Mouse (Mus musculus) left cerebral cortex, adult 2 months (tissue): ENCODE data around the gene Tshr. TPM values are rescaled to one million over a fixed set of nuclear protein-coding genes. Genes with fewer than 3 reads are reported as not detected.

ENCODE experiments used
- DNase-seq, 2 experiments: peaks; one replicate each; pipeline ENCODE4 v3.0.0; 2021 to 2022; ENCODE audit warnings: low spot score in 2 of 2, mixed read lengths in 1 of 2; ENCODE audit errors: extremely low spot score in 1 of 2
- H3K27ac ChIP-seq: fragments of 200-600 bp; 2 replicates; pipeline ENCODE4 v1.8.1; 2022
- H3K4me3 ChIP-seq: fragments of 200-600 bp; 2 replicates; pipeline ENCODE4 v1.8.1; 2022
- CTCF ChIP-seq: fragments of 200-600 bp; IDR thresholded peaks from 2 replicates; pipeline ENCODE4 v1.8.1; 2022; ENCODE audit warnings: antibody characterized with exemption, mild to moderate bottlenecking, moderate library complexity
- intact Hi-C: fragments of 180-260 bp; cut with DNase I; formaldehyde crosslinking; loops from one replicate; pipeline ENCODE4 v1.15.1; 2025
- total RNA-seq, 2 experiments: library from RNA; stranded (reverse); gene quantifications; 2 replicates each; pipeline ENCODE4 v1.2.3; 2021

Gene Tshr
- total RNA-seq, 2 experiments from 2014 or later: 0.23 to 0.33 TPM

DNA sequence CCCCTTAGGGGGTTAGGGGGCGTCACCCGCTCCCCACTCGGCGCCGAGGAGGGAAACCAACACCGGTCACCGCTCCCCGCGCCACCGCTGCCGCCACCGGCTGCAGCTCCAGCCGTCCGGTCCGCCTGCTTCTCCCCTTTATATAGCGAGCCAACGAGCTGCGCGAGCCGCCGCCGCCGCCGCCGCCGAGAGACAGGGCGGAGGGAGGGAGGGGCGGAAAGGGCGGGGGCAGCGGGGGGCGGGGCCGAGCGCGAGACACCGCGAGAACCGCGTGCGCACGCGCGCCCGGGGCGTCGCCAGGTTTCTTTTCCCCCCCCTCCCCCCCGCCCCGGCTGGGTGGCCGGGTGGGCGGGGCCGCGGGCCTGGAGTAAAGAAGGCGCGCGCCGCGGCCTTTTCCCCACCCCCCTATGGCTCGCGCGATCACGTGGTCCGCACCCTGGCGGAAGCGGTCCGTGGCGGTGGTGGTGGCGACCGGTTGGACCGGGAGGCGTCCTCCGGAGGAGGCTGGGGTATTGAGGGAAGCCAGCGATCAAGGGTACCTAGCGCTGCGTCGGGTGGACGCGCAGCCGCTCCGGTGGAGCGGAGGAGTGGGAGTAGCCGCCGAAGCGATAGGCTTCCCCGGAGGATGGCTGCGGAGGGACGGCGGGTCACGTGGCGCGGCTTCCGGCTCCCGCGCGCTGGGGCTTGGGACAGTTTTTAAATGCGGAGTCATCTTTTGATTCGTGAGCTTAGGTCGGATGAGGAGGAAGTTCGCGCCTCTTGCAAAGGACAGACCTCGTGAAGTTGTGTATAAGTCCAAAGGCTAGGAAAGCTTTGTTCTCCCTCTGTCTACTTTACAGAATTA, 205.7 kb downstream of the Tshr start, which contains the start of gene Gtf2a1:
Gtf2a1 (minus strand) TSS at position 641 of the 844 bp plus-strand sequence.
- peak; percentile 91 to 92 for DNase-seq
- TF ChIP-seq CTCF: no peak; the same call in 1 of the 2 replicates
- peak within 1 kb of the TSS; percentile 98 for H3K27ac ChIP-seq
- peak within 1 kb of the TSS; percentile 67 for H3K4me3 ChIP-seq
- intact Hi-C loops: loop anchor here (2.0 kb wide), 1 partner anchor 259 kb away; the partner anchor contains the start of gene Sel1l

- H3K27ac ChIP-seq: peak overlapping the region; percentile 98
- no peak for DNase-seq
- peak overlapping the region; percentile 67 for H3K4me3 ChIP-seq
- no peak for TF ChIP-seq CTCF
- intact Hi-C loops: loop anchor here (2.0 kb wide), 1 partner anchor 258 kb away; the partner anchor contains the start of gene Sel1l
Observed at GRCm38 (mm10) chr12:91590716-91591115, 206.4 kb downstream of the Tshr start.

GRCm38 (mm10) chr12:91591191-91591590, 206.8 kb downstream of the Tshr start:
- no peak for TF ChIP-seq CTCF
- DNase-seq: no peak
- intact Hi-C loops: loop anchor here (2.0 kb wide), 1 partner anchor 258 kb away; the partner anchor contains the start of gene Sel1l
- Histone ChIP-seq H3K27ac (no peak overlapping the region; the same call in 1 of the 2 replicates), H3K4me3 (peak overlapping the region; percentile 67; the same call in 1 of the 2 replicates)

DNA sequence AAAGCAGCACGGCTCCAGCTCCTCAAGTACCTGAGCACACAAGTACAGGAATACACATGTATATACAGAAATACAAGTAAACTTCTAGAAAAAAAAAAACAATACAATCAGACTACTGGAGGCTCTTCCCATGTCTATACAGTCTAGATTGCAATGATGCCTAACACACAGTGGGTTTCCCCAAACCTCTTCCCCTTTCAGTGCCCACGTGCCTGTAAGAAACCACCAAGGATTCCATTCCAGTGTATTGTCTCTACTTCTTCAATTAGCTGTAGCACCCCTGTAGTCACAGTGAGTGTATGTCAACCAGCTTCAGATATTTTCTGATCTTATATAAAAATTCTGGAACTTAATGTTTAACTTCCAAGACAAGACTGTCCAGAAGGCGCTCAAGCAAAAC, 207.8 kb downstream of the Tshr start:
- no peak for TF ChIP-seq CTCF
- H3K4me3 ChIP-seq: no peak overlapping the region
- intact Hi-C loops: no loop called here
- no peak for DNase-seq
- H3K27ac ChIP-seq: no peak overlapping the region

Other genes with a start within 250 kb of the Tshr start
- 1 to 10 TPM; 6.9 to 7.1 TPM for gene Cep128, start 154 bp upstream of the Tshr start, total RNA-seq
- 10 to 100 TPM; 46.4 to 50.8 TPM for gene Gtf2a1, start 205.9 kb downstream of the Tshr start, total RNA-seq